Mouse (Mus musculus): ENCODE results near the gene Ptprj. TPM values are rescaled to one million over a fixed set of nuclear protein-coding genes. Genes with fewer than 3 reads are reported as not detected.

Ptprj gene
- polyA plus RNA-seq, 1 experiment from 2014 or later = 3.5 TPM

DNA sequence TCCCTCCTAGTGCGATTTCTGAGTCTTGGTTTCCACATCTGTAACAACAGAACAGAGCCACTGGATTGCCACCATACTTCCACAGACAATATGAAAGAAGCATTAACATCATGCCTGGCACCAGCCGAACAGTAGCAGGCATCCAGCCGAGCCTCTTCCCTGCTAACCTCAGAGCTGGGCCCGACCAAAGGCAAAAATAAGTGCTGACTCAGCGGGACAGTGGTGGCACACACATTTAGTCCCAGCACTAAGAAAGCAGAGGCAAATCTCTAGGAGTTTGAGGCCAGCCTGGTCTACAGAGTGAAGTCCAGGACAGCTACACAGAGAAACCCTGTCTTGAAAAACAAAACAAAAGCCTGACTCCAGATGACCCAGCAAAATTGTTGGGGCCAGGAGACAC, 24.7 kb downstream of the Ptprj start:
- no peak overlapping the region for H3K9ac ChIP-seq (ENCODE audit: low read depth, low read length)
- H3K4me2 ChIP-seq (ENCODE audit: low read depth, low read length) = no peak overlapping the region
- no peaks in the 10 kb centered on the region; the same call in 1 of the 2 replicates for H3K36me3 ChIP-seq (ENCODE audit: control insufficient read depth, insufficient read depth, low read length)
- WGBS = 85% methylated on average over 5 of the region's 5 CpGs
- H3K9me3 ChIP-seq (ENCODE audit: control insufficient read depth, low read length) = no peaks in the 10 kb centered on the region
- H3K27ac ChIP-seq (ENCODE audit: low read length) = no peak overlapping the region
- H3K4me3 ChIP-seq (ENCODE audit: low read length) = no peak overlapping the region
- H3K4me1 ChIP-seq (ENCODE audit: control insufficient read depth, insufficient read depth, low read length) = peaks cover 7% of the 10 kb centered on the region
- ATAC-seq = no peak
- no peaks in the 10 kb centered on the region for H3K27me3 ChIP-seq (replicated peaks; ENCODE audit: control insufficient read depth, insufficient read depth, low read length)

DNA sequence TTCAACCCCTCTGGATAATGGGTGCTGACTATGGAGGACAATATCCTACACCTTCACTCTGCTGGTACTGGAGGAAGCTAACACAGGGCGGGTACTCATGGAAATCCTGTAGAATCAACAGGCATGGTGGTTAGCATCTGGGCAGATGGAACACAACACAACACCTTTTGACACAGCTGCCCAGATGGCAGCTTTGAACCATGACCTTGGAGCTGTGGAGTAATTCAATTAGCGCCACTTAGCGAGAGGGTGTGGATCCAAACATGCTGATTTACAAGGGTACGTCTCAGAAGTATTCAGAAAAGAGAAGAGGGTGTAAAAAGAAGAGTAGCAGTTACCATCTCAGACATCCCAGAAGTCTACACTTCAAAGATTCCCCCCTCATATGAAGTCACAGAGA, 25.6 kb downstream of the Ptprj start:
- Histone ChIP-seq H3K4me2 (ENCODE audit: low read depth, low read length) (no peak overlapping the region), H3K27me3 (replicated peaks; ENCODE audit: control insufficient read depth, insufficient read depth, low read length) (no peaks in the 10 kb centered on the region), H3K4me1 (ENCODE audit: control insufficient read depth, insufficient read depth, low read length) (peaks cover 4% of the 10 kb centered on the region; the same call in 1 of the 2 replicates), H3K9me3 (ENCODE audit: control insufficient read depth, low read length) (no peaks in the 10 kb centered on the region), H3K36me3 (ENCODE audit: control insufficient read depth, insufficient read depth, low read length) (no peaks in the 10 kb centered on the region; the same call in 1 of the 2 replicates), H3K27ac (ENCODE audit: low read length) (no peak overlapping the region), H3K9ac (ENCODE audit: low read depth, low read length) (no peak overlapping the region), H3K4me3 (ENCODE audit: low read length) (no peak overlapping the region)
- no peak for ATAC-seq
- WGBS = 79% methylated on average over 4 of the region's 4 CpGs

DNA sequence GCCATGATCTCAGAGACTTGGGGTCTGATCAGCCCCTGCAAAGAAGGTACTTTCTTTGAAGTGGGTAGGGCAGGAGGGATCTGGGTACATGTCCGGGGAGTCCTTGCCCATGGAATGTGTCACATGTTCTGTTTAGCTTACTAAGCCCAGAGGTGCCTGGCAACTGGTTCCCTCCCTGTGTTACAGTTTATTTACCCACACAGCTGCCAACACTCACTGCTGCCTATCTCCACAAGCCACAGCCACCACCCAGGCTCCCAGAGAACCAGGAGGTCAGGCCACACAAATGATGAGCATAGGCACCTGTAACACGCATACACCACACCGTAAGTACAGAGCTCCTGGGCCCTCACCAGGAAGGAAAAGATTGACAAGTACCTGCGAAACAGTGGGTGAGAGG, 26.6 kb downstream of the Ptprj start:
- no peak overlapping the region for H3K27ac ChIP-seq (ENCODE audit: low read length)
- no peaks in the 10 kb centered on the region for H3K9me3 ChIP-seq (ENCODE audit: control insufficient read depth, low read length)
- H3K4me3 ChIP-seq (ENCODE audit: low read length) = no peak overlapping the region
- H3K9ac ChIP-seq (ENCODE audit: low read depth, low read length) = peak overlapping the region; percentile 8; the same call in 1 of the 2 replicates
- ATAC-seq = peak; percentile 60
- no peaks in the 10 kb centered on the region for H3K27me3 ChIP-seq (replicated peaks; ENCODE audit: control insufficient read depth, insufficient read depth, low read length)
- H3K4me2 ChIP-seq (ENCODE audit: low read depth, low read length) = no peak overlapping the region
- H3K36me3 ChIP-seq (ENCODE audit: control insufficient read depth, insufficient read depth, low read length) = no peaks in the 10 kb centered on the region; the same call in 1 of the 2 replicates
- 78% methylated on average over 4 of the region's 4 CpGs for WGBS
- peaks cover 4% of the 10 kb centered on the region; the same call in 1 of the 2 replicates for H3K4me1 ChIP-seq (ENCODE audit: control insufficient read depth, insufficient read depth, low read length)

DNA sequence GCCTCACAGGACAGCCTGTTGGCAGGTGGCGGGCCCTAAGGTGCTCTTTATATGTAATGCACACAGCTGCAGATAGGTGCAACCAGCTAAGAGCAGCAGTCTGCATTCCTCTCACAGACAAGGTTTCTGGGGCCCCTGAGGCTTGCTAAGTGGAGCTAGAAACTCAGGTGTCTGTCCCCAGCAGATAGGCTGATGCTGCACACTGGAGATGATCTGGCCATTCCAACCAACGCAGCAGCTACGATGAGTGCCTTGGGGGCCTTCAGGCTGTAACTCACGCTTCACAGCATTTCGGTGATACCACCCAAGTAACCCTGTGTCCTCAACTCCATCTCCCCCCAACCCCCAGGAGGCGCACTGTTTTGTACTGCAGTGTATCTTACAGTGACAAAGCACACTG, 29.8 kb downstream of the Ptprj start:
- Histone ChIP-seq H3K9ac (ENCODE audit: low read depth, low read length) (no peak overlapping the region), H3K36me3 (ENCODE audit: control insufficient read depth, insufficient read depth, low read length) (no peaks in the 10 kb centered on the region; the same call in 1 of the 2 replicates), H3K9me3 (ENCODE audit: control insufficient read depth, low read length) (no peaks in the 10 kb centered on the region), H3K4me1 (ENCODE audit: control insufficient read depth, insufficient read depth, low read length) (peaks cover 4% of the 10 kb centered on the region; the same call in 1 of the 2 replicates), H3K27me3 (replicated peaks; ENCODE audit: control insufficient read depth, insufficient read depth, low read length) (no peaks in the 10 kb centered on the region), H3K4me2 (ENCODE audit: low read depth, low read length) (no peak overlapping the region), H3K27ac (ENCODE audit: low read length) (no peak overlapping the region), H3K4me3 (ENCODE audit: low read length) (no peak overlapping the region)
- WGBS = 89% methylated on average over 6 of the region's 6 CpGs
- ATAC-seq = no peak

DNA sequence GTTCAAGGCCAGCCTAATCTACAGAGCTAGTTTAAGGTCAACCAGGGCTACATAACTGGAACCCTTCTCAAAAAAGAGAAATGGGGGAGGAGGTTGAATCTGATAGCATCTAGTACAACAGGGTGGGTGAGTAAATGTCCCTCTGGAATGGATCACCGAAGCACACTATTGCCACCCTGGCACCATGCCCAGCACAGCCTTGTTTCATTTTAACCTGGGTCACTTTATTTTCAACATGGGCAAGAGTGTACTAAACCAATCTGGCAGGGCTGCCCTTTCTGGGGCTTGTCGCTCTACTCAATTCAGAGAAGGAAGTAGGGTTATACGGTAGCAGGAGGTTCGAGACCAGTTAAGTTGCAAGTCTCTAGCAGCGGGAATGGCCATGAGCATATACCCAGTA, 31.9 kb downstream of the Ptprj start:
- no peak overlapping the region for H3K4me3 ChIP-seq (ENCODE audit: low read length)
- H3K9me3 ChIP-seq (ENCODE audit: control insufficient read depth, low read length) = no peaks in the 10 kb centered on the region
- H3K36me3 ChIP-seq (ENCODE audit: control insufficient read depth, insufficient read depth, low read length) = no peaks in the 10 kb centered on the region; the same call in 1 of the 2 replicates
- no peaks in the 10 kb centered on the region for H3K27me3 ChIP-seq (replicated peaks; ENCODE audit: control insufficient read depth, insufficient read depth, low read length)
- no peak overlapping the region for H3K27ac ChIP-seq (ENCODE audit: low read length)
- no peak overlapping the region for H3K9ac ChIP-seq (ENCODE audit: low read depth, low read length)
- no peak for ATAC-seq
- H3K4me1 ChIP-seq (ENCODE audit: control insufficient read depth, insufficient read depth, low read length) = peaks cover 4% of the 10 kb centered on the region; the same call in 1 of the 2 replicates
- 87% methylated on average over 5 of the region's 5 CpGs for WGBS
- no peak overlapping the region for H3K4me2 ChIP-seq (ENCODE audit: low read depth, low read length)

DNA sequence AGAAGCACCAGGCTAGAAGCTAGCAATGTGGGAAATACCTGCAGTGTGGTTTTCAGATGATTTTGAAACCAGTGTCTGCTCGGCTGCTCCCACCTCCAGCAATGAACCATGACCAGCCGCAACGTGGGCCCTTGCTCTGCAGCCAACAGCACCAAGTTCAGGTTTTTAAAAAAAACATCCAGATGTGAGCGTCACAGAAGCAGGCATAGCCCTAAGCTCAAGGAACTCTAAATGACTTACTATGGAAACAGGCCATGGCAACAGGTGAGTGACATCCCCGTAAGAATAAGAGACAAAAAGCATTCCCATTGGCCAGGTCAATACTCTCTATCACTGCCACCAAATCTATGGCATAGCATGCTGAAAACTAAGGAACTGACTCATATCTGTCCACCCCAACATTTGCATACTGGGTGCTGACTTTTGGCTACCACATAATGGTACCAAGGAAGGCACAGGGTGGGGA, 33.3 kb downstream of the Ptprj start:
- Histone ChIP-seq H3K27me3 (replicated peaks; ENCODE audit: control insufficient read depth, insufficient read depth, low read length) (no peaks in the 10 kb centered on the region), H3K4me2 (ENCODE audit: low read depth, low read length) (no peak overlapping the region), H3K27ac (ENCODE audit: low read length) (no peak overlapping the region), H3K4me3 (ENCODE audit: low read length) (no peak overlapping the region), H3K36me3 (ENCODE audit: control insufficient read depth, insufficient read depth, low read length) (no peaks in the 10 kb centered on the region), H3K9ac (ENCODE audit: low read depth, low read length) (no peak overlapping the region), H3K9me3 (ENCODE audit: control insufficient read depth, low read length) (no peaks in the 10 kb centered on the region), H3K4me1 (ENCODE audit: control insufficient read depth, insufficient read depth, low read length) (peaks cover 4% of the 10 kb centered on the region; the same call in 1 of the 2 replicates)
- 86% methylated on average over 5 of the region's 5 CpGs for WGBS
- no peak for ATAC-seq

DNA sequence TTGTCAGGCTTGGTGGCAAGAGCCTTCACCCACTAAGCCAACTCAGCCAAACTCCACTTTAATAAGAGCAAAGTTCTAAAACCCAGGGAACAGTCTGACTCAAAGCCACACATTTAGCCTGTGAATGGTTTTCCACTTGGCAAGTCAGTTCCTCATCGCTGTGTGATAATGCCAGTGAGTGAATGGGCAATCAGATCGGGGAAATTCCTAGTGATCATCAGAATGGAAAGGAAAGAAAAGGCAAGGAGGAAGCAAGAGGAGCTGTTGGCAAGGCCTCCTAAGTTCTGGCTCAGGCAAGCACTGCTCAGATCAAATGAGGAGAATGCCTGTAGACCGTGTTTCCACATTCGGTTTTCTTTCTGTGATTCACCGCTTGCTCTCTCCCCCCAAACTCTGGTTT, 35.2 kb downstream of the Ptprj start:
- 77% methylated on average over 5 of the region's 5 CpGs for WGBS
- ATAC-seq = no peak
- H3K4me1 ChIP-seq (ENCODE audit: control insufficient read depth, insufficient read depth, low read length) = no peaks in the 10 kb centered on the region
- H3K27ac ChIP-seq (ENCODE audit: low read length) = no peak overlapping the region
- no peak overlapping the region for H3K4me3 ChIP-seq (ENCODE audit: low read length)
- H3K9me3 ChIP-seq (ENCODE audit: control insufficient read depth, low read length) = no peaks in the 10 kb centered on the region
- no peak overlapping the region for H3K4me2 ChIP-seq (ENCODE audit: low read depth, low read length)
- H3K9ac ChIP-seq (ENCODE audit: low read depth, low read length) = no peak overlapping the region
- no peaks in the 10 kb centered on the region for H3K27me3 ChIP-seq (replicated peaks; ENCODE audit: control insufficient read depth, insufficient read depth, low read length)
- no peaks in the 10 kb centered on the region for H3K36me3 ChIP-seq (ENCODE audit: control insufficient read depth, insufficient read depth, low read length)

DNA sequence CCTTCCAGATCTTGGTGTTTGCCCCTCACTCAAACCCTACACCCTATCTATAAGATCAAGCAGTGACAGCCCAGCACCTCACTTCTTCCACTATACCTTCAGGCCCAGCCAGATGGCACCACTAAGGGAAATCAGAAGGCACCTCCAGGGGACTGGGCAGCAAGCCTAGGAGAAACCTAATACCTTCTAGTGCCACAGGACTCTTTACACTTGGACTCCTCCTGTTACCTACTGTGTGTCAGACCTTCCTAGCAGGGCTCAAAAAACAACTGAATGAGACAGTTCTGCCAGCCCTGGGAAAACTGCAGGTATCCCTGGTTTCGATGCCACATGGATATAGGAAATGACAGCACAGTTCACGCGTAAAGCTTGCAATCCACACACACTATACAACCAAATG, 36.5 kb downstream of the Ptprj start:
- Histone ChIP-seq H3K9me3 (ENCODE audit: control insufficient read depth, low read length) (no peaks in the 10 kb centered on the region), H3K4me1 (ENCODE audit: control insufficient read depth, insufficient read depth, low read length) (no peaks in the 10 kb centered on the region), H3K4me2 (ENCODE audit: low read depth, low read length) (no peak overlapping the region), H3K4me3 (ENCODE audit: low read length) (no peak overlapping the region), H3K27ac (ENCODE audit: low read length) (no peak overlapping the region), H3K27me3 (replicated peaks; ENCODE audit: control insufficient read depth, insufficient read depth, low read length) (no peaks in the 10 kb centered on the region), H3K9ac (ENCODE audit: low read depth, low read length) (no peak overlapping the region), H3K36me3 (ENCODE audit: control insufficient read depth, insufficient read depth, low read length) (no peaks in the 10 kb centered on the region)
- ATAC-seq = no peak
- WGBS = 95% methylated on average over 3 of the region's 3 CpGs

DNA sequence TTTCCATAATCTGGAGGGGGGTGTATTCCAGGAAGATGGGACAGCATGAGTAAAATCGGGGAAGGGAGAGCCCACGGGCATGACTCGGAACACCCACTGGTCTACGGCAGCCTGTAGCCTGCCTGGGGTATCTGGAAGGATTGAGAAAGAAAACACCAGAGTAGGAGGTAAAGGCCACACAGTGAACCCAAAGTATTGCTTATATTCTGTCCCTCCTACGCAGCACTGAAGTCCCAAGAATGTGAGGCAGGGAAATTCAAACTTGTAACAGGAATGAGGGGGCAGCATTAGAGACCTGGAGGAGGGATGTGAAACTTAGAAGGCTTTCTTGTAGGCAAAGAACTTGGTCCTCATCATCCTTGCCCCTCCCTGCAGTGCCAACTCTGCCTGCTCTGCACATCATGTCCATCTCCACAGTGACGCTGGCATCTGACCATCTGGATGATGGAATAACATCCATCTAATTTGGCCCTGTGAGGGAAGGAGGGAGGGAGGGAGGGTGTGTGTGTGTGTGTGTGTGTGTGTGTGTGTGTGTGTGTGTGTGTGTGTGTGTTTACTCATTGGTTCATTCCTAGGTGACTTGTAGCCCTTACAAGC, 37.2 kb downstream of the Ptprj start:
- no peaks in the 10 kb centered on the region for H3K4me1 ChIP-seq (ENCODE audit: control insufficient read depth, insufficient read depth, low read length)
- no peaks in the 10 kb centered on the region for H3K27me3 ChIP-seq (replicated peaks; ENCODE audit: control insufficient read depth, insufficient read depth, low read length)
- no peaks in the 10 kb centered on the region for H3K9me3 ChIP-seq (ENCODE audit: control insufficient read depth, low read length)
- H3K36me3 ChIP-seq (ENCODE audit: control insufficient read depth, insufficient read depth, low read length) = no peaks in the 10 kb centered on the region
- H3K4me2 ChIP-seq (ENCODE audit: low read depth, low read length) = no peak overlapping the region
- 82% methylated on average over 6 of the region's 6 CpGs for WGBS
- no peak overlapping the region for H3K4me3 ChIP-seq (ENCODE audit: low read length)
- H3K27ac ChIP-seq (ENCODE audit: low read length) = no peak overlapping the region
- ATAC-seq = no peak
- no peak overlapping the region for H3K9ac ChIP-seq (ENCODE audit: low read depth, low read length)

DNA sequence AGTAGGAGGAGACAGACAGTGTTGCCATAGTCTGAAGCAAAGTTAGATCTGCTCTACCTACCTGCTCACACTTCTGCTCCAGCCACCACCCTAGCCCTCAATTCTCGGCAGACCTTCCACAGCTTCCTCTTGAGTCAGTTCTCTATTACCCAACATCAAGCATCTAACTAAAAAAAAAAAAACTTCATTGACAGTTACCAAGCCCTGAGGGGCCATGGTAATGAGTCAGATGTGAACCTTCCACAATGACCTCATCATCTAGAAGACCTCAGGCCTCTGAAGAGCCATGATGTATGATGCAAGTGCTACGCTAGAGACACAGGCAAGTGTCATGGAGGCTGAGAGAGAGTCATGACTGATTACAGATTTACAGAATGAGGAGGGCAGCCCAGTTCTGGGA, 37.8 kb downstream of the Ptprj start:
- no peak overlapping the region for H3K27ac ChIP-seq (ENCODE audit: low read length)
- no peak for ATAC-seq
- H3K4me3 ChIP-seq (ENCODE audit: low read length) = no peak overlapping the region
- H3K27me3 ChIP-seq (replicated peaks; ENCODE audit: control insufficient read depth, insufficient read depth, low read length) = no peaks in the 10 kb centered on the region
- WGBS = 86% methylated on average over 2 of the region's 2 CpGs
- no peak overlapping the region for H3K4me2 ChIP-seq (ENCODE audit: low read depth, low read length)
- no peaks in the 10 kb centered on the region for H3K36me3 ChIP-seq (ENCODE audit: control insufficient read depth, insufficient read depth, low read length)
- no peaks in the 10 kb centered on the region for H3K9me3 ChIP-seq (ENCODE audit: control insufficient read depth, low read length)
- no peak overlapping the region for H3K9ac ChIP-seq (ENCODE audit: low read depth, low read length)
- H3K4me1 ChIP-seq (ENCODE audit: control insufficient read depth, insufficient read depth, low read length) = no peaks in the 10 kb centered on the region; the same call in 1 of the 2 replicates

Data from intestine, embryonic 16.5 days (tissue).